Mouse (Mus musculus) hindbrain, embryonic 13.5 days (tissue): ENCODE measurements around the gene Mbtd1. TPM values are rescaled to one million over a fixed set of nuclear protein-coding genes. Genes with fewer than 3 reads are reported as not detected.

Experiments used
- ATAC-seq: fragments of 200-750 bp; cut with Nextera tagmentation; 2 replicates; pipeline ENCODE4 v1.8.0; 2017; ENCODE audit warnings: moderate TSS enrichment; ENCODE audit not compliant: low FRiP score
- H3K27ac ChIP-seq: fragments of 300-500 bp; sonication (generic); 2 replicates; pipeline ENCODE4 v1.5.1; 2015; ENCODE audit warnings: inconsistent platforms, mild to moderate bottlenecking, moderate library complexity
- H3K27me3 ChIP-seq: fragments of 300-500 bp; sonication (generic); 2 replicates; pipeline ENCODE4 v1.6.1; 2015; ENCODE audit warnings: mild to moderate bottlenecking, inconsistent platforms
- H3K36me3 ChIP-seq: fragments of 300-500 bp; sonication (generic); 2 replicates; pipeline ENCODE4 v1.6.1; 2015; ENCODE audit warnings: mild to moderate bottlenecking, inconsistent platforms
- H3K4me1 ChIP-seq: fragments of 300-500 bp; sonication (generic); replicated peaks from 2 replicates; pipeline ENCODE4 v1.6.1; 2015; ENCODE audit warnings: inconsistent platforms
- H3K4me2 ChIP-seq: fragments of 300-500 bp; sonication (generic); 2 replicates; pipeline ENCODE4 v1.6.1; 2015; ENCODE audit warnings: inconsistent platforms, mild to moderate bottlenecking, moderate library complexity
- H3K4me3 ChIP-seq: fragments of 300-500 bp; sonication (generic); 2 replicates; pipeline ENCODE4 v1.5.1; 2015; ENCODE audit warnings: mild to moderate bottlenecking, inconsistent platforms
- H3K9ac ChIP-seq: fragments of 300-500 bp; sonication (generic); 2 replicates; pipeline ENCODE4 v1.6.1; 2015; ENCODE audit warnings: mild to moderate bottlenecking, inconsistent platforms
- H3K9me3 ChIP-seq: fragments of 300-500 bp; sonication (generic); 2 replicates; pipeline ENCODE4 v1.6.1; 2016; ENCODE audit warnings: inconsistent platforms
- whole genome bisulfite sequencing: fragments of 180-500 bp; shearing (Covaris S2); methylation state at CpG from one replicate; pipeline ENCODE4 v1.1.7; 2015; 5-methylcytosine and 5-hydroxymethylcytosine counted together
- polyA plus RNA-seq: library from polyadenylated mRNA; unstranded; fragments of >200 nt; fragmentation: Nextera tagmentation; extraction: Ambion mirVana; gene quantifications from 2 replicates; pipeline ENCODE4 v1.2.1, GENCODE M21; 2015

The Mbtd1 gene
- polyA plus RNA-seq, 1 experiment from 2014 or later = 34.5 TPM

DNA sequence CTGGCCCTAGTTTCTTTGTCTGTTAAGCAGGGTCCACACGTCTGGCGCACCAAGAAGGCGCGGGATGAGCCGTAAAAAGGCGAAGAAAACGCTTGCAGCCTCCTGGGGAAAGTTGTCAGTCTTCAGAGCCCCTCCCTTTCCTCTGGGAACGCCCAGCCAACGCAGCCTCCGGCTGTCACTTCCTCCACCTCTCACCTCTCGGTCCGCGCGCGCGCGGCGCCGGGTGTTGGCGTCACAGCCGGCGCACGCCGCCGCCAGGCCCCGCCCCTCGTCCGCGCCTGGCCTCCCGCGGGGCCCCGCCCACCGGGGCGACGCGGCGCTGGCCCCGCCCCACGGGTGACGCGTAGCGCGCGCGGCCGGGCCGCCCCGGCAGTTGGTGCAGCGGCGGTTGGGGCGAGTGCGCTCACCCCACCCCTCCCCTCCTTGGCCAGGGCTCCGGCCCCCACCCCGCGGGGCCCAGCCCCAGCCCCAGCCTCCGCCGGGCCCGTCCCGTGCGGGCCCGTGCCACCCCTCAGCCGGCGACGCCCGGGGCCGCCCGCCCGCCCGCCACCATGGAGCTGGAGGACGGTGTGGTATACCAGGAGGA is 110.2 kb downstream of the Mbtd1 start, which contains the start of gene Spag9:
Gene Spag9 (plus strand): TSS at position 372 of the 586 bp plus-strand sequence.
- Histone ChIP-seq H3K4me3 (peak within 1 kb of the TSS; percentile 96), H3K9ac (peak within 1 kb of the TSS; percentile 92), H3K27ac (peak within 1 kb of the TSS; percentile 96), H3K36me3 (no peaks in the 10 kb centered on the region), H3K9me3 (no peaks in the 10 kb centered on the region), H3K4me2 (peak within 1 kb of the TSS; percentile 96), H3K4me1 (peaks cover 37% of the 10 kb centered on the region), H3K27me3 (0 out of 2 replicates have a peak, but pooled peaks cover 6% of the 10 kb centered on the region)
- ATAC-seq = peak; percentile 93
- WGBS = under 1% methylated on average over 55 of the region's 70 CpGs

Other genes with a start within 250 kb of the Mbtd1 start
- gene Utp18, start 86 bp upstream of the Mbtd1 start, polyA plus RNA-seq = 29.9 and 31.8 TPM in 2 replicates
- gene Nme2, start 70.4 kb downstream of the Mbtd1 start, polyA plus RNA-seq = 80.5 and 81.5 TPM in 2 replicates
- 351 and 358 TPM in 2 replicates for gene Gm20390, start 82.4 kb downstream of the Mbtd1 start, polyA plus RNA-seq
- 340 and 371 TPM in 2 replicates for gene Nme1, start 82.7 kb downstream of the Mbtd1 start, polyA plus RNA-seq
- gene Spag9, start 110.2 kb downstream of the Mbtd1 start, polyA plus RNA-seq = 96.8 and 98.6 TPM in 2 replicates